Mouse (Mus musculus) gonadal fat pad, adult 2 months (tissue): ENCODE results near the gene Acsf2. TPM values are rescaled to one million over a fixed set of nuclear protein-coding genes. Genes with fewer than 3 reads are reported as not detected.

Experiments used
- DNase-seq: peaks from one replicate; pipeline ENCODE4 v3.0.0-alpha.2; 2012; ENCODE audit warnings: low read depth
- polyA plus RNA-seq: library from polyadenylated mRNA; depleted of rRNA; stranded (reverse); fragments of >200 nt; gene quantifications from 2 replicates; pipeline ENCODE4 v1.2.3, GENCODE M21; 2012

Acsf2 gene
- polyA plus RNA-seq, 1 experiment = 19.6 TPM

GRCm38 (mm10) chr11:94598437-94599120, 3.1 kb downstream of the Acsf2 start:
- DNase-seq = no peak

- DNase-seq = no peak
Measured at GRCm38 (mm10) chr11:94597319-94597718, 4.4 kb downstream of the Acsf2 start.

GRCm38 (mm10) chr11:94596311-94596852, 5.3 kb downstream of the Acsf2 start:
- DNase-seq = no peak

- DNase-seq = no peak
Measured at GRCm38 (mm10) chr11:94587511-94587910, 14.2 kb downstream of the Acsf2 start.

- DNase-seq = no peak
Measured at GRCm38 (mm10) chr11:94585091-94585490, 16.6 kb downstream of the Acsf2 start.

GRCm38 (mm10) chr11:94580111-94580740, 21.4 kb downstream of the Acsf2 start:
- no peak for DNase-seq

GRCm38 (mm10) chr11:94576361-94576760, 25.3 kb downstream of the Acsf2 start:
- DNase-seq = no peak

- DNase-seq = peak; percentile 85
Measured at GRCm38 (mm10) chr11:94575036-94575435, 26.6 kb downstream of the Acsf2 start.

GRCm38 (mm10) chr11:94574560-94574959, 27.1 kb downstream of the Acsf2 start:
- no peak for DNase-seq

- no peak for DNase-seq
Measured at GRCm38 (mm10) chr11:94571850-94572249, 29.8 kb downstream of the Acsf2 start.

- DNase-seq = no peak
Measured at GRCm38 (mm10) chr11:94570612-94571011, 31.1 kb downstream of the Acsf2 start.

- no peak for DNase-seq
Measured at GRCm38 (mm10) chr11:94567326-94567725, 34.3 kb downstream of the Acsf2 start.

- DNase-seq = no peak
Measured at GRCm38 (mm10) chr11:94566534-94566933, 35.1 kb downstream of the Acsf2 start.

GRCm38 (mm10) chr11:94565151-94565479, 36.6 kb downstream of the Acsf2 start:
- no peak for DNase-seq

GRCm38 (mm10) chr11:94564437-94565150, 37.1 kb downstream of the Acsf2 start, which contains the start of gene Chad:
Chad (plus strand) TSS chr11:94565047.
- DNase-seq = no peak

- no peak for DNase-seq
Measured at GRCm38 (mm10) chr11:94563821-94564220, 37.9 kb downstream of the Acsf2 start.

GRCm38 (mm10) chr11:94563383-94563782, 38.3 kb downstream of the Acsf2 start:
- DNase-seq = no peak

- no peak for DNase-seq
Measured at GRCm38 (mm10) chr11:94558226-94558625, 43.4 kb downstream of the Acsf2 start.

- no peak for DNase-seq
Measured at GRCm38 (mm10) chr11:94550442-94550744, 51.3 kb downstream of the Acsf2 start.

- no peak for DNase-seq
Measured at GRCm38 (mm10) chr11:94549691-94550441, 51.8 kb downstream of the Acsf2 start.

GRCm38 (mm10) chr11:94548888-94549690, 52.6 kb downstream of the Acsf2 start, which contains the start of gene Rsad1:
Rsad1 (minus strand) TSS chr11:94549255.
- no peak for DNase-seq
